15 mouse cellular contexts compared by ENCODE assay signal in the genomic region with DNA sequence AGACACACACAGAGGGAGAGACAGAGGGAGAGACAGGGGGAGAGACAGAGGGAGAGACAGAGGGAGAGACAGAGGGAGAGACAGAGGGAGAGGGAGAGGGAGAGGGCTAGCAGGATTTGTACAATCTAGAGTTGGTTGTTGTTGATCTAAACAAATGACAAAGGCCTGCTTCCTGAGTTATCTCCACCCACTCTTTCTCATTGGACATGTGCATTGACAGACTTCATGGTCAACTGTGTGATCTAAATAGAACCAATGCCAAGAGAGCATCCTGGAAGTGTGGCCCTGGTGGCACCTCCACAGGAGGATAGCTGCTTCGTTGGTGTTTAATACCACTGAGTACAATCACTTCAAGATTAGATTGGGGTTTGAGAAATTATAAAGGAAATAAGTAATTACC.
"Had no signal": no experiment of that assay in that cellular context is flagged by ENCODE, and none has a peak within 500 bp of the region (broad histone marks: within the 10 kb centered on the region; RNA-seq: fewer than 3 reads in every experiment).

No protein-coding gene starts in this region.

- H3K27me3 ChIP-seq: kidney, embryonic 15.5 days; limb, embryonic 12.5 days; limb, embryonic 15.5 days; midbrain, embryonic 13.5 days had no signal

- H3K4me3 ChIP-seq: kidney, embryonic 15.5 days; limb, embryonic 12.5 days; limb, embryonic 15.5 days; midbrain, embryonic 13.5 days had no signal

- DNase-seq: kidney, adult 8-10 months; kidney, postnatal 10 days; kidney, postnatal 36 days; left cerebral cortex, postnatal 4 days; liver, postnatal 0 days; lung, embryonic 14.5 days; thymus, adult 2 months; thymus, postnatal 14 days; thymus, postnatal 4 days had no signal

- H3K27ac ChIP-seq: kidney, embryonic 15.5 days; limb, embryonic 12.5 days; limb, embryonic 15.5 days; liver, embryonic 14.5 days; macrophage; midbrain, embryonic 13.5 days had no signal

- H3K36me3 ChIP-seq: kidney, embryonic 15.5 days; limb, embryonic 12.5 days; limb, embryonic 15.5 days; midbrain, embryonic 13.5 days had no signal
